Mouse (Mus musculus): ENCODE measurements around the gene D5Ertd579e. TPM values are rescaled to one million over a fixed set of nuclear protein-coding genes. Genes with fewer than 3 reads are reported as not detected.

The D5Ertd579e gene
- polyA plus RNA-seq, 1 experiment: 3.7 TPM

DNA sequence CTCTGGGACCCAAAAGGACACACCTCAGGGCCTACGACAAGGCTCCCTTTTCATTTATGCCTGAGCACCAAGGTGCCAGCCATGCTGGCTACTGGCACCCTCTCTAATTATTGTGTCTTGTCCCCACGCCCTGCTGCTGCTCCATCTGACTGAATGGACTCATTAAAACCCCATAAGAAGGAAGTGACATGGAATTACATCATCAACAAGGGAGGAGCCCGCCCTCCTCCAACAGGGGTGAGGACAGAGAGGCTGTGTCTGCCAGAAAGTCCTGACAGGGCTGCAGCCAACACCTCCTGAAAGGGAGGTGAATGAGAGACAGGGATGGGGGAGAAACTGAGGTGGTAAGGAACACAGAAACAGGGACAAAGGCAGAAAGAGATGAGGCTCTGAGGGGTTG lies 34.9 kb upstream of the D5Ertd579e start:
- peaks cover 16% of the 10 kb centered on the region for H3K27me3 ChIP-seq (replicated peaks)
- H3K36me3 ChIP-seq (replicated peaks; ENCODE audit: low read length): no peaks in the 10 kb centered on the region
- H3K4me3 ChIP-seq (replicated peaks): no peak overlapping the region
- TF ChIP-seq GATA1 (IDR thresholded peaks at IDR 0.05; ENCODE audit: borderline replicate concordance, low read length) (no peak), FLI1 (IDR thresholded peaks at IDR 0.05; ENCODE audit: low read length) (no peak)
- H3K4me1 ChIP-seq: peaks cover 88% of the 10 kb centered on the region
- H3K9me3 ChIP-seq: no peaks in the 10 kb centered on the region

DNA sequence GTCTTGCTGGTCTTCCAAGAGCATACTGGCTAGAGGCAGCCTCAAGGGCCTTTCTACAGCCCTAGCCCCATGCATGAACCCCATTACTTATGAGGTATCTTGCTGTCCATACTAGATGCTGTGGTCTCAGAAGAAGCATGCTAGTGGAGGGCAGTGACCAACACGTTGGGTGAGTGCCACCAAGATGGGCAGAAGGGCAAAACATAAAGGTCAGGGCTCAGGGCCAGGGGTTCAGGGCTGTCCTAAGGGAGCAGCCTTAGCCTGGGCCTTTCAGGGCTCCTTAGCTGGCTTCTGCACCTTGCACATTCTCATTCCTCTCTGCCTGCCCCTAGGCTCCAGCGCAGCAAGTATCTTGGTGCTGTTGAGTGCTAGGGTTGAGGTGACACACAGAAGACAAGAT lies 34.1 kb upstream of the D5Ertd579e start:
- peaks cover 81% of the 10 kb centered on the region for H3K4me1 ChIP-seq
- H3K4me3 ChIP-seq (replicated peaks): no peak overlapping the region
- H3K36me3 ChIP-seq (replicated peaks; ENCODE audit: low read length): no peaks in the 10 kb centered on the region
- no peaks in the 10 kb centered on the region for H3K9me3 ChIP-seq
- peaks cover 11% of the 10 kb centered on the region for H3K27me3 ChIP-seq (replicated peaks)
- TF ChIP-seq FLI1 (IDR thresholded peaks at IDR 0.05; ENCODE audit: low read length): no peak
- TF ChIP-seq GATA1 (IDR thresholded peaks at IDR 0.05; ENCODE audit: borderline replicate concordance, low read length): no peak

GRCm38 (mm10) chr5:36729086-36729473 lies 33.3 kb upstream of the D5Ertd579e start:
- Histone ChIP-seq H3K4me3 (replicated peaks) (no peak overlapping the region), H3K4me1 (peaks cover 84% of the 10 kb centered on the region), H3K27me3 (replicated peaks) (peaks cover 11% of the 10 kb centered on the region)

GRCm38 (mm10) chr5:36728403-36729085 lies 32.7 kb upstream of the D5Ertd579e start:
- Histone ChIP-seq H3K27me3 (replicated peaks) (peaks cover 10% of the 10 kb centered on the region), H3K4me1 (peaks cover 85% of the 10 kb centered on the region), H3K4me3 (replicated peaks) (no peak overlapping the region), H3K36me3 (replicated peaks; ENCODE audit: low read length) (no peaks in the 10 kb centered on the region), H3K9me3 (no peaks in the 10 kb centered on the region)
- no peak for TF ChIP-seq GATA1 (IDR thresholded peaks at IDR 0.05; ENCODE audit: borderline replicate concordance, low read length)
- TF ChIP-seq FLI1 (IDR thresholded peaks at IDR 0.05; ENCODE audit: low read length): no peak

More at GRCm38 (mm10) chr5:36729086-36729473, 33.3 kb upstream of the D5Ertd579e start:
- TF ChIP-seq GATA1 (IDR thresholded peaks at IDR 0.05; ENCODE audit: borderline replicate concordance, low read length) (no peak), FLI1 (IDR thresholded peaks at IDR 0.05; ENCODE audit: low read length) (no peak)
- Histone ChIP-seq H3K9me3 (no peaks in the 10 kb centered on the region), H3K36me3 (replicated peaks; ENCODE audit: low read length) (no peaks in the 10 kb centered on the region)

- Histone ChIP-seq H3K36me3 (replicated peaks; ENCODE audit: low read length) (no peaks in the 10 kb centered on the region), H3K4me1 (peaks cover 89% of the 10 kb centered on the region), H3K4me3 (replicated peaks) (no peak overlapping the region), H3K9me3 (no peaks in the 10 kb centered on the region), H3K27me3 (replicated peaks) (peaks cover 9% of the 10 kb centered on the region)
- TF ChIP-seq GATA1 (IDR thresholded peaks at IDR 0.05; ENCODE audit: borderline replicate concordance, low read length) (no peak), FLI1 (IDR thresholded peaks at IDR 0.05; ENCODE audit: low read length) (no peak)
Measured at GRCm38 (mm10) chr5:36727776-36728175, 32.0 kb upstream of the D5Ertd579e start.

DNA sequence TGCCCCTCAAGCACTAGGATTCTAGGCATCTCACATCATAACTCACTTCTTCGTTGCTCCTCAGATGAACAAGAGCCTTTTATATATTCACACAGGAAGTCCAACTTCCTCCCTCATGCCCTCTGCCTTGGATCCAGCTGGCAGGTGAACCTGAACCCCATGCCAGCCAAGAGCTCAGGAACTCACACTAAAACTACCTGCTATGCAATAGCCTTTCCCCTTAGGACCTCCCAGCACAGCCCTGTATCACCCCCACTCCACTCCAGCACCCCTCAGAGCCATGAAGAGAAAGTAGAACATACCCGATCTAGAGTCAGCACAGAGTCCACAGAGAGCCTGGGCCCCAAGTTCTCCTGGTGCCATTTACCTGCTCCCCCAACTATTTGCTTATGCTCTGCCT lies 31.3 kb upstream of the D5Ertd579e start:
- Histone ChIP-seq H3K4me1 (peaks cover 90% of the 10 kb centered on the region), H3K9me3 (no peaks in the 10 kb centered on the region), H3K36me3 (replicated peaks; ENCODE audit: low read length) (no peaks in the 10 kb centered on the region), H3K27me3 (replicated peaks) (peaks cover 9% of the 10 kb centered on the region), H3K4me3 (replicated peaks) (peak overlapping the region; percentile 69)
- TF ChIP-seq GATA1 (IDR thresholded peaks at IDR 0.05; ENCODE audit: borderline replicate concordance, low read length) (no peak), FLI1 (IDR thresholded peaks at IDR 0.05; ENCODE audit: low read length) (no peak)

GRCm38 (mm10) chr5:36726387-36726801 lies 30.6 kb upstream of the D5Ertd579e start:
- Histone ChIP-seq H3K4me3 (replicated peaks) (peak overlapping the region; percentile 11), H3K27me3 (replicated peaks) (peaks cover 9% of the 10 kb centered on the region), H3K4me1 (peaks cover 90% of the 10 kb centered on the region), H3K36me3 (replicated peaks; ENCODE audit: low read length) (no peaks in the 10 kb centered on the region), H3K9me3 (no peaks in the 10 kb centered on the region)
- no peak for TF ChIP-seq FLI1 (IDR thresholded peaks at IDR 0.05; ENCODE audit: low read length)
- TF ChIP-seq GATA1 (IDR thresholded peaks at IDR 0.05; ENCODE audit: borderline replicate concordance, low read length): no peak

- TF ChIP-seq GATA1 (IDR thresholded peaks at IDR 0.05; ENCODE audit: borderline replicate concordance, low read length): no peak
- TF ChIP-seq FLI1 (IDR thresholded peaks at IDR 0.05; ENCODE audit: low read length): no peak
- Histone ChIP-seq H3K9me3 (no peaks in the 10 kb centered on the region), H3K4me1 (peaks cover 90% of the 10 kb centered on the region), H3K4me3 (replicated peaks) (peak overlapping the region; percentile 11), H3K36me3 (replicated peaks; ENCODE audit: low read length) (no peaks in the 10 kb centered on the region), H3K27me3 (replicated peaks) (peaks cover 5% of the 10 kb centered on the region)
Measured at GRCm38 (mm10) chr5:36725861-36726260, 30.0 kb upstream of the D5Ertd579e start.

GRCm38 (mm10) chr5:36724274-36724673 lies 28.4 kb upstream of the D5Ertd579e start:
- Histone ChIP-seq H3K4me1 (peaks cover 90% of the 10 kb centered on the region), H3K36me3 (replicated peaks; ENCODE audit: low read length) (no peaks in the 10 kb centered on the region), H3K4me3 (replicated peaks) (no peak overlapping the region), H3K27me3 (replicated peaks) (peaks cover 6% of the 10 kb centered on the region), H3K9me3 (no peaks in the 10 kb centered on the region)
- TF ChIP-seq GATA1 (IDR thresholded peaks at IDR 0.05; ENCODE audit: borderline replicate concordance, low read length) (no peak), FLI1 (IDR thresholded peaks at IDR 0.05; ENCODE audit: low read length) (no peak)

DNA sequence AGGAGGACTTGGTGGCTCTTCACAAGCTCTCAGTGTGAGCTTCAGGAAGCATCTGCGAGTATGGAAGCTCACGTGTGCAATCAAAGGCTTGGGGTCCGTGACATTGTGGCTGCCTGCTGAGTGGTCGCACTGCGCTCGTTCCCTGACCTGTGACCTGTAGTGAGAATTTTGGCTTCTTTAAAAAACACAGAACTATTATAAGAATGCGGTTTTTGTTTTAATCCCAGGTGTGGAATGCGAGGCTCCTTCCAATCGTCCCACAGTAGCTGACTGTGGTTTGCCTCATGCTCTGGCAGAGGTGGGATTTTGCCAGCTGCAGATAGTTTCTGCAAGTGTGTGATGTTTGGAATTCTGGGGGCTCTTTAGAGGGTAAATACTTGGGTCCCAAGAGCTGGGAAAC lies 27.5 kb upstream of the D5Ertd579e start:
- Histone ChIP-seq H3K4me1 (peaks cover 89% of the 10 kb centered on the region), H3K36me3 (replicated peaks; ENCODE audit: low read length) (no peaks in the 10 kb centered on the region), H3K27me3 (replicated peaks) (peaks cover 4% of the 10 kb centered on the region), H3K9me3 (no peaks in the 10 kb centered on the region), H3K4me3 (replicated peaks) (no peak overlapping the region)
- TF ChIP-seq GATA1 (IDR thresholded peaks at IDR 0.05; ENCODE audit: borderline replicate concordance, low read length): no peak
- TF ChIP-seq FLI1 (IDR thresholded peaks at IDR 0.05; ENCODE audit: low read length): no peak

All from megakaryocyte, embryonic 14.5 days (primary cell).